Mouse (Mus musculus) stomach, embryonic 15.5 days (tissue): Measurements from ENCODE around the gene Sirt7. TPM values are rescaled to one million over a fixed set of nuclear protein-coding genes. Genes with fewer than 3 reads are reported as not detected.
"Not testable (repeated sequence)": the region's sequence is repeated elsewhere in the genome, so short reads cannot be mapped to it uniquely, and the experiment has no call there.

ENCODE experiments used
- ATAC-seq: fragments of 200-750 bp; cut with Nextera tagmentation; 2 replicates; pipeline ENCODE4 v1.8.0; 2017; ENCODE audit warnings: low read depth, moderate number of reproducible peaks, moderate TSS enrichment; ENCODE audit not compliant: insufficient read depth, low FRiP score
- H3K27ac ChIP-seq: fragments of 300-500 bp; sonication (generic); 2 replicates; pipeline ENCODE4 v1.5.1; 2015; ENCODE audit warnings: mild to moderate bottlenecking, inconsistent platforms
- H3K27me3 ChIP-seq: fragments of 300-500 bp; sonication (generic); replicated peaks from 2 replicates; pipeline ENCODE4 v1.6.1; 2015; ENCODE audit warnings: inconsistent platforms
- H3K36me3 ChIP-seq: fragments of 300-500 bp; sonication (generic); 2 replicates; pipeline ENCODE4 v1.6.1; 2015; ENCODE audit warnings: inconsistent platforms
- H3K4me1 ChIP-seq: fragments of 300-500 bp; sonication (generic); 2 replicates; pipeline ENCODE4 v1.6.1; 2015; ENCODE audit warnings: inconsistent platforms
- H3K4me2 ChIP-seq: fragments of 300-500 bp; sonication (generic); 2 replicates; pipeline ENCODE4 v1.6.1; 2015; ENCODE audit warnings: mild to moderate bottlenecking, inconsistent platforms
- H3K4me3 ChIP-seq: fragments of 300-500 bp; sonication (generic); replicated peaks from 2 replicates; pipeline ENCODE4 v1.5.1; 2015; ENCODE audit warnings: inconsistent platforms
- H3K9ac ChIP-seq: fragments of 300-500 bp; sonication (generic); 2 replicates; pipeline ENCODE4 v1.6.1; 2015; ENCODE audit warnings: inconsistent platforms
- H3K9me3 ChIP-seq: fragments of 300-500 bp; sonication (generic); 2 replicates; pipeline ENCODE4 v1.6.1; 2016; ENCODE audit warnings: inconsistent platforms
- WGBS: fragments of 180-500 bp; shearing (Covaris S2); methylation state at CpG from one replicate; pipeline ENCODE4 v1.1.7; 2015; 5-methylcytosine and 5-hydroxymethylcytosine counted together
- polyA plus RNA-seq: library from polyadenylated mRNA; unstranded; fragments of >200 nt; fragmentation: Nextera tagmentation; extraction: Ambion mirVana; gene quantifications from 2 replicates; pipeline ENCODE4 v1.2.1, GENCODE M21; 2015

The Sirt7 gene
- polyA plus RNA-seq, 1 experiment from 2014 or later = 38.1 TPM

DNA sequence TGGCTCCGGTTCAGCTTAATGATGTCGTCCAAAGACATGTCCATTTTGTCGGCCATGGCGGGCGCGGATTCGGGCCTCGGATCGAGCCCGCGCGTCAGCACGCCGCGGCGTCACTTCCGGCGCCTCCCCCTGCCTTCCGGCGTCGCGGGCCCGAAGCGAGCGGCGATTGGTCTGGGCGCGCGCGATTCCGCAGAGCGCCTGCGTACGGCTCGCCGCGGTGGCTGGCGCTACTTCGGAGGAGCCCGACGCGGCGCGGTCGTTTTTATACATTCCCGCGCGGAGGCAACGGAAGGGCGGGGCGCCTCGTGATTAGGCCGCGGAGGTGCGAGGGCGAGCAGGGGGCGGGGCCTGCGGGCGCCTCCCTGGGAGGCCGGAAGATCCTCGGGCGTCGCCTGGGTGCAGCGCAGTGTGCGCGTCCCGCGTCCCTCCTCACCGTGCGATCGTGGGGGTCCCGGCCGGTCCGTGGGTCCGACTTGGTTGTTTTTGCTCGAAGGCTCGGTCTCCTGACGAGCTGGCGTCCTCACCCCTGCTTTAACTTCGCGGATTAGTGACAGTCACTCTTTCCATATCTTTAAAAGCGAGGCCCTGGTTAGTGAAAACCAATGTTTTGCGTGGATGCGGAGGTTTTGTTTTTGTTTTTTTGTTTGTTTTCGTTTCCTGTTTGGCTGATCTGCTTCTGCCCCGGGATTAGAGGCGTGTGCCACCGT lies 26.6 kb downstream of the Sirt7 start, which contains the start of the genes Alyref and Anapc11:
Gene Alyref, minus strand, starts transcription at position 83 of the 707 bp plus-strand sequence.
Gene Anapc11, plus strand, starts transcription at position 139 of the 707 bp plus-strand sequence.
- Histone ChIP-seq H3K4me2 (peak within 1 kb of the TSS; percentile 81), H3K9ac (peak within 1 kb of the TSS; percentile 99), H3K36me3 (peaks cover 41% of the 10 kb centered on the region), H3K27me3 (no peaks in the 10 kb centered on the region), H3K4me3 (peak within 1 kb of the TSS; percentile 95), H3K27ac (peak within 1 kb of the TSS; percentile 91), H3K4me1 (peaks cover 12% of the 10 kb centered on the region), H3K9me3 (no peaks in the 10 kb centered on the region)
- peak; percentile 97 for ATAC-seq
- WGBS = under 1% methylated on average over 87 of the region's 88 CpGs

DNA sequence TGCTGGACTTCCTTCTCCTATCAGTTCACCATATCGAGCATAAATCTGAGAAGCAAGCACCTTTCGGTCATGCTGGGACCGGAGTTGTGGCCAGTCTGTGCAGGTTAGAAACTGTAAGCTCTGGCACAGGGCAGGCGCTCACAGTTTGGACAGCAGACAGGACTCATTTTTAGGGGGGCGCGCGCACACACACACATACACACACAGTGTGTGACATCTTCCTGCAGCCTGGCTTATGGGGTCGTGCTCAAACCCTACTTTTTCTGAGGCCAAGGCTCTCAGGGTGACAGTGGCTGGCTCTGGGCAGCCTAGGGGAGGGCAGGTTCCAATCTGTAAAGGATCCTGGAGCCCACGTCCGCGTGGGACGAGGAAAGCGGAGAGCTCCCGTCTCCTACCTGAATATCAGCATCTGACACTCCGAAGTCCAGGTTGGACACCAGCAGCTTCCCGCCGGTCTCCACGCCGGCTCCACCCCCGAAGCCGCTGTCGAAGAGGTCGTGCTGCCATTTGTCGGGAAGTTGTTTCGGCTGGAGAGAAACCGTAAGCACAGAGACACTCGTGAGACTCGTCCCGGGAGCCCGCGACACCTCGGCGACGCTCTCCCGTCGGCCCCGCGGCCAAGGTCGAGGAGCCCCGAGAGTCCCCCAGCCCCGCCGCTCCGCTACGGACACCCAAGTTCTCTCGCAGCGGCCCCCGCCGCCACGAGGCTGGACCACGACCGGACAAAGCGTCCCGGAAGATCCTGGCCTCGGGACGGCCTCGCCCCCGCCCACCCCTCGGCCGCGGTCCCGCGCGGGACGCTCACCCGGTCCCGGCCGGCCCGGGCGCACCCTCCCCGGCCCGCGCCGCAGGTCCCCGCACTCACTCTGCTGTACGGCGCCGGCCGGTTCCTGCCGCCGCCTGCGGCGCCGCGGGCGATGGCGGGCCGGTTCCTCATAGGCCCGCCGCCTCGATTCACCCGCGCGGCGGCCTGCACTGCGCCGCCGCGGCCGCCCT lies 27.5 kb downstream of the Sirt7 start:
- H3K27me3 ChIP-seq = no peaks in the 10 kb centered on the region
- peaks cover 43% of the 10 kb centered on the region for H3K36me3 ChIP-seq
- peaks cover 12% of the 10 kb centered on the region for H3K4me1 ChIP-seq
- 3% methylated on average over 87 of the region's 99 CpGs for WGBS
- H3K9me3 ChIP-seq = no peaks in the 10 kb centered on the region
- peak overlapping the region; percentile 95 for H3K4me3 ChIP-seq
- H3K27ac ChIP-seq = peak overlapping the region; percentile 91
- peak overlapping the region; percentile 78 for H3K4me2 ChIP-seq
- H3K9ac ChIP-seq = peak overlapping the region; percentile 99
- ATAC-seq = peak; percentile 25

DNA sequence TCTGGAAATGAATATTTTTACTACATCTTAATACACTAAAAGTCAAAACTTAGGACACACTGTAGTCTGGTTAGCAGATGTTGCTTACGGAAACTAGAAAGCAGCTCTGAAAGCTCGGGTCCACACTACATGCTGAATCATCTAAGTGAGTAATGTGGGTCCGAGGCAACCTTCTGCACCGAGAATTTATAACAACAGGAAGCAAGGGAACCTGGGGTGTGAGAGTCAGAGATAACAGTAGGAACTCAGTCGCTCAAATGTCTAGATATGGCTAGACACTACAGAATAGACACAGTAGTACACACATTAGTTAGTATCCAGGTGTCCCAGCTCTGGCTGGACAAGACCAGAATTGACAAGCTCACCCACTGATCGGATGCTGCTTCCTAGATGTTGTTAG lies 36.5 kb downstream of the Sirt7 start:
- H3K9ac ChIP-seq = no peak overlapping the region
- no peak overlapping the region for H3K4me3 ChIP-seq
- ATAC-seq = no peak
- H3K9me3 ChIP-seq = no peaks in the 10 kb centered on the region
- WGBS = 87% methylated on average over 6 of the region's 6 CpGs
- no peaks in the 10 kb centered on the region for H3K27me3 ChIP-seq
- no peaks in the 10 kb centered on the region for H3K4me1 ChIP-seq
- peaks cover 54% of the 10 kb centered on the region for H3K36me3 ChIP-seq
- no peak overlapping the region for H3K4me2 ChIP-seq
- no peak overlapping the region for H3K27ac ChIP-seq

DNA sequence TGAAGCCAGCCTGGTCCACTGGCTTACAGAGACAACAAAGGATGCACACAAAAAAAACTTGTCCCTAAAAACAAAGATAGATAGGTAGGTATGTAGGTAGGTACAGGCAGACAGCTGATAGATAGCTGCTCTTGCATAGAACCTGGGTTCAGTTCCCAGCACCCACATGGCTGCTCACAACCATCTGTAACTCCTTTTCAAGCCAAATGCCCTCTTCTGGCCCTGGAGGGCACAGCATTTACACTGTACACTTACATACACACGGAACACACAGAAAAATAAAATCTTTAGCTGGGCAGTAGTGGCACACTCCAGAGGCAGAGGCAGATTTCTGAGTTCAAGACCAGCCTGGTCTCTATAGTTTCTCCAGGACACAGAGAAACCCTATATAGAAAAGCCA lies 41.1 kb downstream of the Sirt7 start:
- no peak for ATAC-seq
- H3K27ac ChIP-seq = no peak overlapping the region
- H3K4me3 ChIP-seq = no peak overlapping the region
- H3K4me2 ChIP-seq = no peak overlapping the region
- H3K9ac ChIP-seq = no peak overlapping the region
- WGBS = 80% methylated on average over 1 of the region's 1 CpGs
- H3K4me1 ChIP-seq = peaks cover 22% of the 10 kb centered on the region
- H3K27me3 ChIP-seq = no peaks in the 10 kb centered on the region
- no peaks in the 10 kb centered on the region for H3K9me3 ChIP-seq
- peaks cover 35% of the 10 kb centered on the region for H3K36me3 ChIP-seq

DNA sequence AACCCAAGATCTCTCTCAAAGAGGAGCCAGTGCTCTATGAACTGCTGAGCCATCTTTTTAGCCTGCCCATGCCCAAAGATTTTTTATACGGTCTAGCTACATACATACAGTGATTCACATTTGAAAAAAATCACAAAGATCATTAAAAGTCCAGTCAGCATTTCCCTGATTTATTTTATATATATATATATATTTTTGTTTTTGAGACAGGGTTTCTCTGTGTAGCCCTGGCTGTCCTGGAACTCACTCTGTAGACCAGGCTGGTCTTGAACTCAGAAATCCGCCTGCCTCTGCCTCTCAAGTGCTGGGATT lies 42.1 kb downstream of the Sirt7 start:
- not testable (repeated sequence) for H3K27ac ChIP-seq, ATAC-seq, H3K4me2 ChIP-seq, H3K9ac ChIP-seq, H3K27me3 ChIP-seq, H3K4me3 ChIP-seq, H3K9me3 ChIP-seq
- 86% methylated on average over 2 of the region's 2 CpGs for WGBS
- Histone ChIP-seq H3K36me3 (peaks cover 37% of the 10 kb centered on the region), H3K4me1 (peaks cover 30% of the 10 kb centered on the region)

DNA sequence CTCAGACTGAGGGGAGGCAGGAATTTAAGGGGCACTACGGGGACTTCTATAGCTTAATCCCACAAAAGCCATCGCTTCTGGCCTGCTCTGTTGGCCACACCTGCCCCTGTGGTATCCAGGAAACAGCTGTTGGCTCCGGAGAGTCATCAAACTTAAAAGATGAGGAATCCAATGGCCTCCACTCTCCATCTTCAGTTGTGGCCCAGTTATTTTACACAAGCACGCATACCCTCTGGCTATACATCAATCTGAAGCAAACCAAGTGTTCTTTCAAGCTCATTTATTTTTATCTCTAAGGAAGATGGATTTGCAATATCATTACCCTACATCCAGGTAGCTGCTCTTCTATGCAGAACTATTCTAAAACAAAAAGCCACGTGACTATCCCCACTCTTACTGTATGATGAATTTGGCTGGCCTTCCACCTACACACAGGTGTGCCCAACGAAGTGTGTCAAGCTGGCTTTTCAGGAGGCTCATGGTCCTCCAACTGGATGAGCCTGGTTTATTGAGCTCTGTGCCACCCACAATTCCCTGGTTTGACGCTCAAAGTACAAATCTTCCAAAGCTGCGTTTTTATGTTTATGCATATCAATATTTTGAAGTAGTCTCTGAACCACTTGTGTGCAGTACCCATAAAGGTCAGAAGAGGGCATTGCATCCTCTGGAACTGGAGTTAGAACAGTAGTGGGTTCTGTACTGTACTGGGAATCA lies 42.6 kb downstream of the Sirt7 start:
- H3K27me3 ChIP-seq = no peaks in the 10 kb centered on the region
- peaks cover 30% of the 10 kb centered on the region for H3K4me1 ChIP-seq
- peaks cover 39% of the 10 kb centered on the region for H3K36me3 ChIP-seq
- 72% methylated on average over 8 of the region's 8 CpGs for WGBS
- peak overlapping the region; percentile 90 for H3K27ac ChIP-seq
- peak overlapping the region; percentile 70; the same call in 1 of the 2 replicates for H3K9ac ChIP-seq
- no peaks in the 10 kb centered on the region for H3K9me3 ChIP-seq
- H3K4me3 ChIP-seq = peak overlapping the region; percentile 92
- ATAC-seq = no peak
- H3K4me2 ChIP-seq = peak overlapping the region; percentile 84

DNA sequence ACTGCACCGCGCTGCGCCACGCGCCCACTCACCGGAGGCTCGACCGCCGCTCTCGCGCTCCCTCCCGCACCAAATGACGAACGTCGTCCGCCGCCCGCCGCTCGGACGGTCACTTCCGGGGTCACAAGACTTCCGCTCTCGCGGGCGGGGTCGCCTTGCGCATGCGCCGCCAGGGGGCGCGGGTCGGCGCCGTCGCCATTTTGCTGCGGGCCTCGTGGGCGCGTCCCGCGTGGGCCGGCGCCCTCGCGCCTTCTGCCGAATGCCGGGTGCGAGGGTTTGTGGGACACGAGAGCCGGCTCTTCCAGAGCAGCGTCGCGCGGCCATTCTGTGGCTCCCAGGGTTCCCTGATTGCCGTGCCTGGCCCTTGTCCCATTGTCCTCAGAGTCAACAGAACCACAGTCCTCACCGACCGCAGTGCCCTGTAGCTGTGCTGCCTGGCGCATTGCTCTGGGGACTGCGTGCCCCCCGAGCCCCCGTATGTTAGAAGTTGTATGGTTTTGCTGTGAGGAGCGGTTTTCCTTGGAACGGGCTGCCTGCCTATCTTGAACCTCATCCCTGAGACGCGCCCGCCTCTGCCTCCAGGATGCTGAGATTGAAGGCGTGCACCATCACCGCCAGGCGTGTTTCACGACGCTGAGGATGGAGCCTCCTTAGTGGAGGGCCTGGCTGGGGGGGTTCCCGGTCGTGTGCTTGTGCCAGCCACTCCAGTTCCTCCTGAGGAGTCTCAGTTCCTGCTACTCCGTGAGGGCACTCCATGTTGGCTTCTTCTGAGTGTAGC lies 43.4 kb downstream of the Sirt7 start, which contains the start of gene Arhgdia:
Gene Arhgdia, minus strand, starts transcription at position 135 of the 778 bp plus-strand sequence.
- Histone ChIP-seq H3K27me3 (no peaks in the 10 kb centered on the region), H3K9ac (peak within 1 kb of the TSS; percentile 70), H3K27ac (peak within 1 kb of the TSS; percentile 90), H3K36me3 (peaks cover 38% of the 10 kb centered on the region), H3K4me3 (peak within 1 kb of the TSS; percentile 92), H3K4me2 (peak within 1 kb of the TSS; percentile 92), H3K4me1 (peaks cover 30% of the 10 kb centered on the region), H3K9me3 (no peaks in the 10 kb centered on the region)
- WGBS = 4% methylated on average over 70 of the region's 75 CpGs
- peak; percentile 47; the same call in 1 of the 2 replicates for ATAC-seq

DNA sequence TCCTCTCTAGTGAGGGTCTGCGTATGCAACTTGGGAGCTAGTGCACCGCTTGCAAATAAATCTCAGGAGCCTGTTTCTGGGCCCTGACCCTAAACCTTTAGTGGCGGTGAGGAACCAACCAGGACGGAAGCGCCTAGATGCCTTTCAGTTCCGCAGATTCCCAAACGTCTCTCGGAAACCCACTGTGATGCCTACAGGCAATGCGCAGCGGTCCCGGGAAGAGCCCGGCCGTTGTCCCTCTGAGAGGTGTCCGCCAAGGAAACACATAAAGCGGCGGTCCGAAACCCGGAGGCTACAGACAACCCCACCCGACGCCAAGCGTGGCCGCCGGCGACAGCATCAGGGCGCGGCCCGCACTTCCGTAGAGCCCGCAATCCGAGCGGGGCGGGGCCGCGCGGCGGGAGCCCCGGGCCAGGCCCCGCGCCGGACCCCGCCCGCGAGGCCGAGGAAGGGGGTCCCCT lies 44.1 kb downstream of the Sirt7 start:
- under 1% methylated on average over 42 of the region's 44 CpGs for WGBS
- peak; percentile 20; the same call in 1 of the 2 replicates for ATAC-seq
- peaks cover 33% of the 10 kb centered on the region for H3K36me3 ChIP-seq

DNA sequence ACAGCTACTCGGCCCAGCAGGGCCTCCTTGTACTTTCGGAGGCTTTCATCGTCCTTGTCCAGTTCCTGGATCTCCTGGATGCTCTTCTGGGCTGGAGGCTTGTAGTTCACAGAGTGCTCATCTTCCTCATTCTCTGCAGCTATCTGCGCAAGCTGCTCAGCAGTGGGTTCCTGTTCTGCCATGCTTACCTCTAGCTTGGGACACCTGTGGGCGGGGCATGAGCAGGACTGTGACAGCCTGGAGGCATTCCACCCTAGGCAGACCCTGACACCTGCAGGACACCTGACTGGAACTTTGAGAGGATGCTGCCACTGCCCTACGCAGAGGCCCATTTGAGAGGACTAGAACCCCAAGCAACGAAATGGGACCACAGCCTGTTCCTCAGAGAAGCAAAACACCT lies 44.9 kb downstream of the Sirt7 start:
- H3K27me3 ChIP-seq = no peaks in the 10 kb centered on the region
- peak overlapping the region; percentile 92 for H3K4me3 ChIP-seq
- H3K9ac ChIP-seq = peak overlapping the region; percentile 70
- 47% methylated on average over 7 of the region's 7 CpGs for WGBS
- H3K36me3 ChIP-seq = peaks cover 30% of the 10 kb centered on the region
- peaks cover 30% of the 10 kb centered on the region for H3K4me1 ChIP-seq
- no peaks in the 10 kb centered on the region for H3K9me3 ChIP-seq
- H3K27ac ChIP-seq = peak overlapping the region; percentile 90
- H3K4me2 ChIP-seq = peak overlapping the region; percentile 92
- no peak for ATAC-seq

More for the DNA sequence above, 44.1 kb downstream of the Sirt7 start:
- peak overlapping the region; percentile 92 for H3K4me3 ChIP-seq
- peaks cover 30% of the 10 kb centered on the region for H3K4me1 ChIP-seq
- H3K9me3 ChIP-seq = no peaks in the 10 kb centered on the region
- peak overlapping the region; percentile 92 for H3K4me2 ChIP-seq
- no peaks in the 10 kb centered on the region for H3K27me3 ChIP-seq
- H3K9ac ChIP-seq = peak overlapping the region; percentile 70
- peak overlapping the region; percentile 90 for H3K27ac ChIP-seq

DNA sequence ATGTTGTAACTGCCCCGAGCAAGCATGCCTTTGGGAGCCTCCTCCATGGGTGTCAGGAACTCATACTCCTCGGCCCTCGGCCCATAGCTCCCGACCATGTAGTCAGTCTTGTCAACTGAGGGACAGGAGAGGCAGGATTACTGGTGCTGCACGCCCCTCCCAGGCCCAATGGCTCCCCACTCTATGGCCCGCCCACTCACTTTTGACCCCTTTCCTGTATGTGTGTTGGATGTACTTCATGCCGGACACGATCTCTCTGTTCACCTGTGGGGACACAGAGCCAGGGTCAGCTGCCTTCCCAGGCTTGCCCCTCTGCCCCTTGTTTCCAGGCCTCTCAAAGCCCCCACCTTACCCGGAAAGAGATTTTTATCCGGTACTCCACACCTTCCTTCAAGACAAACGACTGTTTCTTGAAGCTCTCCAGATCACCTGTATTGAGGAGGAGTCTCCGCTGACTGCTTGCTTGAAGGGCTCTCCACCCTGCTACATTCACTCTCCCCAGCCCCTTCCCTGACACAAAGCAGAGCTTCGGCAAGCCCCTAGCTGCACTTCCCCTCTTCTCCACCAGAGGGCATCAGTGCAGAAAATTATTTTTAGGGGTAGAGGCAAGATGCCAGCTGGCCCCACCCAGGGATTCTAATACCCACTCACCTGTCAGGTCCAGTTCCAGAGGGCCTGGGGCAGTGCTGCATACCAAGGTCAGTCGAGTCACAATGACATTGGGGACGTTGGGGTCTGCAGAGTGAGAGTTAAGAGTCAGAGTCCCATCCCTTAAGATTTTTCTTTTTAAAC lies 45.5 kb downstream of the Sirt7 start:
- Histone ChIP-seq H3K4me2 (peak overlapping the region; percentile 92), H3K36me3 (peaks cover 27% of the 10 kb centered on the region), H3K9ac (no peak overlapping the region), H3K9me3 (no peaks in the 10 kb centered on the region), H3K4me3 (peak overlapping the region; percentile 92), H3K4me1 (peaks cover 33% of the 10 kb centered on the region), H3K27me3 (no peaks in the 10 kb centered on the region), H3K27ac (peak overlapping the region; percentile 90)
- 53% methylated on average over 15 of the region's 15 CpGs for WGBS
- no peak for ATAC-seq
